Mouse (Mus musculus) limb, embryonic 12.5 days (tissue): ENCODE measurements around the gene Hspa8. TPM values are rescaled to one million over a fixed set of nuclear protein-coding genes. Genes with fewer than 3 reads are reported as not detected.
A peak's percentile ranks its signal among the peaks of the same experiment; 100 is the strongest.
"Not testable (repeated sequence)": the region's sequence is repeated elsewhere in the genome, so short reads cannot be mapped to it uniquely, and the experiment has no call there.

Experiments used
- ATAC-seq: fragments of 200-750 bp; cut with Nextera tagmentation; 2 replicates; pipeline ENCODE4 v1.8.0; 2017; ENCODE audit warnings: low read depth, moderate TSS enrichment; ENCODE audit not compliant: insufficient number of reproducible peaks, insufficient read depth, low FRiP score, low TSS enrichment
- H3K27ac ChIP-seq: fragments of 300-500 bp; sonication (generic); 2 replicates; pipeline ENCODE4 v1.5.1; 2016; ENCODE audit warnings: mild to moderate bottlenecking, moderate library complexity
- H3K27me3 ChIP-seq: fragments of 300-500 bp; sonication (generic); 2 replicates; pipeline ENCODE4 v1.6.1; 2016; ENCODE audit warnings: mild to moderate bottlenecking, moderate library complexity
- H3K36me3 ChIP-seq: fragments of 300-500 bp; sonication (generic); 2 replicates; pipeline ENCODE4 v1.6.1; 2016; ENCODE audit warnings: mild to moderate bottlenecking, moderate library complexity
- H3K4me1 ChIP-seq: fragments of 300-500 bp; sonication (generic); replicated peaks from 2 replicates; pipeline ENCODE4 v1.6.1; 2016
- H3K4me2 ChIP-seq: fragments of 300-500 bp; sonication (generic); 2 replicates; pipeline ENCODE4 v1.6.1; 2016; ENCODE audit warnings: mild to moderate bottlenecking, moderate library complexity
- H3K4me3 ChIP-seq: fragments of 300-500 bp; sonication (generic); replicated peaks from 2 replicates; pipeline ENCODE4 v1.5.1; 2016; ENCODE audit warnings: mild to moderate bottlenecking
- H3K9ac ChIP-seq: fragments of 300-500 bp; sonication (generic); replicated peaks from 2 replicates; pipeline ENCODE4 v1.6.1; 2016; ENCODE audit warnings: mild to moderate bottlenecking, moderate library complexity
- H3K9me3 ChIP-seq: fragments of 300-500 bp; sonication (generic); 2 replicates; pipeline ENCODE4 v1.6.1; 2016; ENCODE audit warnings: mild to moderate bottlenecking, moderate library complexity
- WGBS: fragments of 180-500 bp; shearing (Covaris S2); methylation state at CpG from one replicate; pipeline ENCODE4 v1.1.7; 2016; 5-methylcytosine and 5-hydroxymethylcytosine counted together
- polyA plus RNA-seq: library from polyadenylated mRNA; unstranded; fragments of >200 nt; fragmentation: Nextera tagmentation; extraction: Ambion mirVana; gene quantifications from 2 replicates; pipeline ENCODE4 v1.2.1, GENCODE M21; 2016

The Hspa8 gene
- polyA plus RNA-seq, 1 experiment from 2014 or later: 2,429 TPM

GRCm38 (mm10) chr9:40785452-40785851 is 15.3 kb upstream of the Hspa8 start:
- Histone ChIP-seq H3K4me2 (no peak overlapping the region), H3K36me3 (peaks cover 29% of the 10 kb centered on the region), H3K27ac (no peak overlapping the region), H3K9ac (no peak overlapping the region), H3K4me3 (no peak overlapping the region), H3K9me3 (no peaks in the 10 kb centered on the region), H3K27me3 (no peaks in the 10 kb centered on the region), H3K4me1 (peaks cover 15% of the 10 kb centered on the region; the same call in 1 of the 2 replicates)
- no peak for ATAC-seq
- whole genome bisulfite sequencing: 79% methylated on average over 6 of the region's 6 CpGs

GRCm38 (mm10) chr9:40786820-40787219 is 14.0 kb upstream of the Hspa8 start:
- peaks cover 15% of the 10 kb centered on the region; the same call in 1 of the 2 replicates for H3K4me1 ChIP-seq
- not testable (repeated sequence) for H3K4me2 ChIP-seq, H3K9ac ChIP-seq, H3K4me3 ChIP-seq, H3K9me3 ChIP-seq, ATAC-seq, H3K27me3 ChIP-seq, H3K27ac ChIP-seq
- H3K36me3 ChIP-seq: peaks cover 15% of the 10 kb centered on the region
- WGBS: 92% methylated on average over 6 of the region's 6 CpGs

- H3K36me3 ChIP-seq: no peaks in the 10 kb centered on the region
- no peak overlapping the region for H3K27ac ChIP-seq
- no peak overlapping the region for H3K4me3 ChIP-seq
- no peak overlapping the region for H3K9ac ChIP-seq
- H3K4me2 ChIP-seq: no peak overlapping the region
- H3K4me1 ChIP-seq: no peaks in the 10 kb centered on the region
- no peaks in the 10 kb centered on the region for H3K9me3 ChIP-seq
- ATAC-seq: no peak
- H3K27me3 ChIP-seq: no peaks in the 10 kb centered on the region
- WGBS: 62% methylated on average over 6 of the region's 6 CpGs
These were observed 8.7 kb upstream of the Hspa8 start for GRCm38 (mm10) chr9:40791864-40792633.

- H3K36me3 ChIP-seq: no peaks in the 10 kb centered on the region
- H3K9me3 ChIP-seq: no peaks in the 10 kb centered on the region
- H3K27me3 ChIP-seq: no peaks in the 10 kb centered on the region
- H3K4me3 ChIP-seq: no peak overlapping the region
- no peak for ATAC-seq
- H3K4me2 ChIP-seq: no peak overlapping the region
- no peak overlapping the region for H3K27ac ChIP-seq
- 93% methylated on average over 5 of the region's 5 CpGs for WGBS
- peaks cover 4% of the 10 kb centered on the region; the same call in 1 of the 2 replicates for H3K4me1 ChIP-seq
- H3K9ac ChIP-seq: no peak overlapping the region
These were observed 7.2 kb upstream of the Hspa8 start for GRCm38 (mm10) chr9:40793581-40793980.

- no peak for ATAC-seq
- Histone ChIP-seq H3K27me3 (no peaks in the 10 kb centered on the region), H3K4me3 (no peak overlapping the region), H3K27ac (no peak overlapping the region), H3K9ac (no peak overlapping the region), H3K9me3 (no peaks in the 10 kb centered on the region), H3K4me2 (no peak overlapping the region), H3K4me1 (peaks cover 10% of the 10 kb centered on the region; the same call in 1 of the 2 replicates), H3K36me3 (no peaks in the 10 kb centered on the region)
- 21% methylated on average over 5 of the region's 5 CpGs for WGBS
These were observed 6.5 kb upstream of the Hspa8 start for GRCm38 (mm10) chr9:40794251-40794650.

- H3K4me3 ChIP-seq: no peak overlapping the region
- no peaks in the 10 kb centered on the region for H3K9me3 ChIP-seq
- H3K4me2 ChIP-seq: no peak overlapping the region
- ATAC-seq: no peak
- peaks cover 13% of the 10 kb centered on the region; the same call in 1 of the 2 replicates for H3K4me1 ChIP-seq
- no peaks in the 10 kb centered on the region for H3K27me3 ChIP-seq
- no peak overlapping the region for H3K27ac ChIP-seq
- WGBS: 58% methylated on average over 5 of the region's 5 CpGs
- no peak overlapping the region for H3K9ac ChIP-seq
- no peaks in the 10 kb centered on the region for H3K36me3 ChIP-seq
These were observed 5.9 kb upstream of the Hspa8 start for GRCm38 (mm10) chr9:40794926-40795325.

- Histone ChIP-seq H3K9ac (no peak overlapping the region), H3K4me2 (no peak overlapping the region), H3K27me3 (no peaks in the 10 kb centered on the region), H3K4me3 (no peak overlapping the region), H3K36me3 (no peaks in the 10 kb centered on the region), H3K4me1 (peaks cover 13% of the 10 kb centered on the region; the same call in 1 of the 2 replicates), H3K9me3 (no peaks in the 10 kb centered on the region), H3K27ac (no peak overlapping the region)
- WGBS: 87% methylated on average over 2 of the region's 2 CpGs
- no peak for ATAC-seq
These were observed 5.2 kb upstream of the Hspa8 start for GRCm38 (mm10) chr9:40795562-40795961.

GRCm38 (mm10) chr9:40796054-40796453 is 4.7 kb upstream of the Hspa8 start:
- ATAC-seq: no peak
- H3K4me2 ChIP-seq: no peak overlapping the region
- WGBS: 62% methylated on average over 4 of the region's 4 CpGs
- H3K9me3 ChIP-seq: no peaks in the 10 kb centered on the region
- H3K4me1 ChIP-seq: peaks cover 13% of the 10 kb centered on the region; the same call in 1 of the 2 replicates
- no peaks in the 10 kb centered on the region for H3K27me3 ChIP-seq
- no peak overlapping the region for H3K27ac ChIP-seq
- no peaks in the 10 kb centered on the region for H3K36me3 ChIP-seq
- H3K4me3 ChIP-seq: no peak overlapping the region
- no peak overlapping the region for H3K9ac ChIP-seq

- no peaks in the 10 kb centered on the region for H3K9me3 ChIP-seq
- H3K36me3 ChIP-seq: peaks cover 8% of the 10 kb centered on the region
- no peak for ATAC-seq
- H3K27me3 ChIP-seq: no peaks in the 10 kb centered on the region
- no peak overlapping the region for H3K9ac ChIP-seq
- peaks cover 14% of the 10 kb centered on the region for H3K4me1 ChIP-seq
- 78% methylated on average over 9 of the region's 9 CpGs for WGBS
- no peak overlapping the region for H3K4me3 ChIP-seq
- H3K27ac ChIP-seq: no peak overlapping the region
- no peak overlapping the region for H3K4me2 ChIP-seq
These were observed 2.4 kb upstream of the Hspa8 start for GRCm38 (mm10) chr9:40798247-40798960.

GRCm38 (mm10) chr9:40799112-40799511 is 1.7 kb upstream of the Hspa8 start:
- Histone ChIP-seq H3K9ac (peak overlapping the region; percentile 79; the same call in 1 of the 2 replicates), H3K4me2 (peak overlapping the region; percentile 73), H3K27ac (peak overlapping the region; percentile 97), H3K36me3 (peaks cover 16% of the 10 kb centered on the region), H3K27me3 (no peaks in the 10 kb centered on the region), H3K4me1 (peaks cover 20% of the 10 kb centered on the region), H3K9me3 (no peaks in the 10 kb centered on the region), H3K4me3 (no peak overlapping the region)
- 61% methylated on average over 3 of the region's 3 CpGs for WGBS
- ATAC-seq: no peak

GRCm38 (mm10) chr9:40799837-40800501 is 815 bp upstream of the Hspa8 start:
- peak overlapping the region; percentile 98 for H3K4me3 ChIP-seq
- peak overlapping the region; percentile 79 for H3K9ac ChIP-seq
- ATAC-seq: peak; percentile 21
- peaks cover 24% of the 10 kb centered on the region for H3K36me3 ChIP-seq
- H3K27me3 ChIP-seq: no peaks in the 10 kb centered on the region
- no peaks in the 10 kb centered on the region for H3K9me3 ChIP-seq
- peak overlapping the region; percentile 73 for H3K4me2 ChIP-seq
- peaks cover 23% of the 10 kb centered on the region for H3K4me1 ChIP-seq
- WGBS: 2% methylated on average over 30 of the region's 30 CpGs
- peak overlapping the region; percentile 97 for H3K27ac ChIP-seq
